Mouse (Mus musculus) liver, embryonic 12.5 days (tissue): Measurements from ENCODE around the gene 9230104L09Rik. TPM values are rescaled to one million over a fixed set of nuclear protein-coding genes. Genes with fewer than 3 reads are reported as not detected.

Experiments used
- ATAC-seq: fragments of 200-750 bp; cut with Nextera tagmentation; 2 replicates; pipeline ENCODE4 v1.8.0; 2017; ENCODE audit warnings: moderate number of reproducible peaks, mild to moderate bottlenecking, moderate library complexity
- H3K27ac ChIP-seq: fragments of 300-500 bp; sonication (generic); 2 replicates; pipeline ENCODE4 v1.5.1; 2016; ENCODE audit warnings: mild to moderate bottlenecking
- H3K27me3 ChIP-seq: fragments of 300-500 bp; sonication (generic); replicated peaks from 2 replicates; pipeline ENCODE4 v1.6.1; 2016; ENCODE audit warnings: mild to moderate bottlenecking, moderate library complexity
- H3K36me3 ChIP-seq: fragments of 300-500 bp; sonication (generic); 2 replicates; pipeline ENCODE4 v1.6.1; 2016; ENCODE audit warnings: mild to moderate bottlenecking, moderate library complexity
- H3K4me1 ChIP-seq: fragments of 300-500 bp; sonication (generic); 2 replicates; pipeline ENCODE4 v1.6.1; 2016
- H3K4me2 ChIP-seq: fragments of 300-500 bp; sonication (generic); 2 replicates; pipeline ENCODE4 v1.6.1; 2016; ENCODE audit warnings: mild to moderate bottlenecking, moderate library complexity
- H3K4me3 ChIP-seq: fragments of 300-500 bp; sonication (generic); 2 replicates; pipeline ENCODE4 v1.5.1; 2016; ENCODE audit warnings: mild to moderate bottlenecking, moderate library complexity
- H3K9ac ChIP-seq: fragments of 300-500 bp; sonication (generic); 2 replicates; pipeline ENCODE4 v1.6.1; 2016; ENCODE audit warnings: mild to moderate bottlenecking, moderate library complexity
- H3K9me3 ChIP-seq: fragments of 300-500 bp; sonication (generic); replicated peaks from 2 replicates; pipeline ENCODE4 v1.6.1; 2016; ENCODE audit warnings: mild to moderate bottlenecking, moderate library complexity
- WGBS: fragments of 180-500 bp; shearing (Covaris S2); methylation state at CpG from one replicate; pipeline ENCODE4 v1.1.7; 2016; ENCODE audit not compliant: insufficient replicate concordance; 5-methylcytosine and 5-hydroxymethylcytosine counted together
- polyA plus RNA-seq: library from polyadenylated mRNA; unstranded; fragments of >200 nt; fragmentation: Nextera tagmentation; extraction: Ambion mirVana; gene quantifications from 2 replicates; pipeline ENCODE4 v1.2.1, GENCODE M21; 2016

Gene 9230104L09Rik
- polyA plus RNA-seq, 1 experiment from 2014 or later: not detected

DNA sequence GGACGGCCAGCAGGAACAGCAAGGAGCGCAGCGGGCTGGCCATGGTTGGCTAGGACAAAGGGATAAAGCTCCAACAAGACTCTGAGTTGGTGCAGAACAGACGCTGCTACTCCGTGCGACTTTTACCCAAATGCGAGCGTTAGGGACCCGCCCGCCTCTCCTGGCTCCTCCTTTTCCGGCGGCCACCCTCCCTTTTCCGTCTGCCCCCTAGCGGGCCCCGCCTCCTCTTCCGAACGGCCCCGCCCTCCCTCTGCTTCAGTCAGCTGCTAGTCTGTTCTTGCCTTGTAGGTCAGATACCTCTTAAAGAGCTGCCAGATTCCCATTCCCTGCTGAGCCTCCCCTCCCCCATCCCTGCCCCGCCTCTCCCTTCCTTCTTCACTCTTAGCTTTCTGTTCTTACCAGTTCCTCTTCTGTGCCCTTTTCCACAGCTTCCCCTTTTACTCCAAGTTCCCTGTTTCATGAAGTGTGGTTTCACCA lies 10.5 kb upstream of the 9230104L09Rik start, which contains the start of gene Cst3:
TSS of gene Cst3 (minus strand) at position 358 of the 477 bp plus-strand sequence.
- H3K27ac ChIP-seq: peak within 1 kb of the TSS; percentile 86

DNA sequence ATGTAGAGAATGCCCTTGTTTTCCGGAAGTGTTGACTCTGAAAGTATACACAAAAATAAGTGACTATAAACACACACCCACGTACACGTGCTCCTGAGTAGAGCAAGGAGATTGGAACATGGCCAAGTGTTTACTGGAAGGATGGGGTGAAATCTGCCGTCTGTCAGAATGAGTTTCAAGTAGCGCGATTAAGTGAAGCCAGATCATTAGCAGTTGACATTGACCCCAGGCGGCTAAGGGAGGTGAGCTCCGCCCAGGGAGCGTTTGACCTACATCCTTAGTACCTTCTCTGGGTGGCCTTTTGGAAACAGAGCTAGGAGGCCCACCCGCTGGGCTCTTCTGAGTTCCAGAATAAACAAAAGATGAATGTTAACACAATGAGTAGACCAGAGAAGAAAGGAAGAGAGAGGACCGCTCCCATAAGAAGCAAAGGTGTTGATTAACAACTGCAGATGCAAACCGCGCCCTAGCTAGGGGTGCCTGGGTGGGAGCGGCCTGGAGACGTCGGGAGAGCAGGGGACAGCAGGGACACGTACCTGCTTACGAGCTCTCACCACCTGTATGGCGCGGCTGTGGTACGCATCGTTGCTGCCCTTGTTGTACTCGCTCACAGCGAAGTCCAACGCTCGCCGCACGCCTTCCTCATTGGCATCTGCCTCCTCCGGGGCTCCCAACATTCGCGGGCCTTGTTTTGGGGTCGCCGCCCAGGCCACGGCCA lies 9.9 kb upstream of the 9230104L09Rik start:
- Histone ChIP-seq H3K9me3 (no peaks in the 10 kb centered on the region), H3K27ac (peak overlapping the region; percentile 86), H3K27me3 (no peaks in the 10 kb centered on the region), H3K4me2 (peak overlapping the region; percentile 83), H3K36me3 (peaks cover 24% of the 10 kb centered on the region), H3K4me1 (peaks cover 41% of the 10 kb centered on the region), H3K4me3 (peak overlapping the region; percentile 81), H3K9ac (peak overlapping the region; percentile 77)
- ATAC-seq: peak; percentile 81
- under 1% methylated on average over 34 of the region's 34 CpGs for WGBS

More for the DNA sequence above, 10.5 kb upstream of the 9230104L09Rik start, which contains the start of gene Cst3:
- peak; percentile 97 for ATAC-seq
- H3K36me3 ChIP-seq: peaks cover 24% of the 10 kb centered on the region
- peak within 1 kb of the TSS; percentile 81 for H3K4me3 ChIP-seq
- H3K4me2 ChIP-seq: peak within 1 kb of the TSS; percentile 83
- under 1% methylated on average over 19 of the region's 19 CpGs for WGBS
- peaks cover 41% of the 10 kb centered on the region for H3K4me1 ChIP-seq
- peak within 1 kb of the TSS; percentile 77 for H3K9ac ChIP-seq
- no peaks in the 10 kb centered on the region for H3K9me3 ChIP-seq
- no peaks in the 10 kb centered on the region for H3K27me3 ChIP-seq

DNA sequence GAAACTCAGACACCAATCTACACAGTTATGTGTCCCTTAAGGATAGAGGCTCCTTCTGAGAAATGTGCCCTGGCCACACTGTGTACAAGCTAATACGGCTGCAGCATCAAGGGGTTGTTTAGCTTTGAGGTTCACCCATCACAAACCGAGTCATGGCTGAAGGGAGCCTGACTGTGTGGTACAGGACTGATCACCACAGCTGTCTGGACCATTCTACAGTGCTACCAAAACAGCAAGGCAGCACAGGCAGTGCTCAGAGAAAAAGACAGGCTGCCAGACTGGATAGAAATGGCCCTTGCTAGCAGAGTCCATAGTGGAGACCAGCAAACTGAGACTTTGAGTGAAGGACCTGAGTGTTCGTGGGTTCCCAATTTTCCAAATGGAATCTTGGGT lies 9.4 kb upstream of the 9230104L09Rik start:
- WGBS: 30% methylated on average over 3 of the region's 3 CpGs
- no peak for ATAC-seq
- Histone ChIP-seq H3K4me2 (peak overlapping the region; percentile 83), H3K9me3 (no peaks in the 10 kb centered on the region), H3K4me3 (peak overlapping the region; percentile 81), H3K36me3 (peaks cover 24% of the 10 kb centered on the region), H3K27me3 (no peaks in the 10 kb centered on the region), H3K27ac (no peak overlapping the region), H3K9ac (peak overlapping the region; percentile 77), H3K4me1 (peaks cover 41% of the 10 kb centered on the region)

DNA sequence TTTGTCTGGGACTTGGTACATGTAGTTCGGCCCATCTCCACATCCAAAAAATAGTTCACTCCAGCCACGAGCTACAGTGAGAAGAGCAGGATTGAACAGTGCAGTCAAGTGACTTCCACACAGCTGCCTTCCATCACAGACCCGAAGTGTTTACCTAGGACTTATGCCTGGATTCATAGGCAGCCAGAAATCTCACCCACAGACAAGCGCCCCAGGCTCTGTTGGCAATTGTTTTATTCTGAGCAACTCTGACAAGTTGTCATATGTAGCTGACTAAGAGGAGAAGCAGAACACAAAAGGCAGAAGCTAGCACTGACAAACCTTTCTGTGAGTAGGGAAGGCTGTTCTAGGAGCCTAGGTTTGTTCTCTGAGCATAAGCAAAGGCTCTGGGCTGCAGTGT lies 8.0 kb upstream of the 9230104L09Rik start:
- Histone ChIP-seq H3K36me3 (peaks cover 24% of the 10 kb centered on the region), H3K9ac (no peak overlapping the region), H3K9me3 (no peaks in the 10 kb centered on the region), H3K27me3 (no peaks in the 10 kb centered on the region), H3K27ac (no peak overlapping the region), H3K4me2 (0 out of 2 replicates have a peak overlapping the region, but pooled peaks have one; percentile 83), H3K4me3 (no peak overlapping the region), H3K4me1 (peaks cover 38% of the 10 kb centered on the region)
- 70% methylated on average over 4 of the region's 4 CpGs for WGBS
- no peak for ATAC-seq

DNA sequence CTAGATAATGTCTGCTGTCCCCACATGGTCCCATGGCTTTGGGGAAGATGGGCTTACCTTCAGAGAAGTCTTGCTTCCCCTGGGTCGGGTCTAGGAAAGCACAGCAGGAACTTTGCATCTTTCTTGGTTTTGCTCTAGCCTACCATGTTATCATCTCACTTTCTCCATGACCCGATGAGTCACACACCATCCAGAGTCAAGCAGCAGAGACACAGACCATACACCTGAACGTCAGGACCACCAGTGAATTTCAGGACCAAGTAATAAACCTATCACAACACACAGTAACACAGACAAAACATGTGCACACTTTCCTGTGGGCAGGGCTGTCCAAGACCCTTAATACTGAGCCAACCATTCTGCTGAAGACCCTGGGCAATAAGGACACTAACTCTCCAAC lies 5.7 kb upstream of the 9230104L09Rik start:
- WGBS: 59% methylated on average over 3 of the region's 3 CpGs
- ATAC-seq: no peak
- no peaks in the 10 kb centered on the region for H3K27me3 ChIP-seq
- H3K36me3 ChIP-seq: peaks cover 24% of the 10 kb centered on the region
- no peak overlapping the region for H3K4me3 ChIP-seq
- H3K4me1 ChIP-seq: peaks cover 23% of the 10 kb centered on the region
- no peak overlapping the region for H3K4me2 ChIP-seq
- H3K9ac ChIP-seq: no peak overlapping the region
- no peaks in the 10 kb centered on the region for H3K9me3 ChIP-seq
- H3K27ac ChIP-seq: no peak overlapping the region

DNA sequence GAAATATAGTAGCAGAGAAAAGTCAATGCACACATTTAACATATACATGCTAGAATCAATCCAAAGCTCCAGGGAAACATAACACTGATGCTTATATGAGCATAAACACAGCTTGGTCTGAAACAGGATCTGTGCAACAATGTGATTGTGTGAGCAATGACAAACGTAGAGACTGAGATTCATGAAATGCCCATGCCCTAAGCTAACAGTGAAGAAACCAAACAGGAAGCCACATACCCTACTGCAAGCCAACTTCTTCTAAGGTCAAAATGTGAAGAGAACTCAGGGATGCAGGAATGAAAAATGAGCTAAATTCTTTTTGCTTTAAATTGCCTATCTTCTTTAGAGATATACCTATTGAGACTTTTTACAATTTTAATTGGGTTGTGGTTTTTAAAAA lies 4.1 kb upstream of the 9230104L09Rik start:
- Histone ChIP-seq H3K27ac (no peak overlapping the region), H3K36me3 (peaks cover 24% of the 10 kb centered on the region)

DNA sequence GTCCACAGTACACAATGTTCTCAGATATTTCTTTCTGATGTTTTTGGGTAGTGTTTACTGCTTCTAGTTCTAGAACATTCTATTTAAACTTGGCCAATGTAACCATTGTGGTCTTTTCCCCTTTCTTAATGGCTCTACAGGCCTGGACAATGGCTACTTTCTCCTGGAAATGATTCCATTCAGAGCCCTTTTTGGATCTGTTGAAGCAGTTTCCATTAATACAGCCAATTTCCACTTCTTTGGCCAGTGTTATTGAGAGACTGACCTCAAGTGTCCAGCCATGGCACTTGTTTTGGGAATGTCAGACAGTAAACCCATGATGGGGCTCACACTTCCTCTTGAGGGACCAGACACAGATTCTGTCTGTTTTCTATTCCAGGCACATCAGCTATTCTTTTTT lies 3.1 kb downstream of the 9230104L09Rik start:
- Histone ChIP-seq H3K27ac (no peak overlapping the region), H3K4me1 (no peaks in the 10 kb centered on the region), H3K9me3 (no peaks in the 10 kb centered on the region), H3K4me2 (no peak overlapping the region), H3K4me3 (no peak overlapping the region), H3K9ac (no peak overlapping the region), H3K27me3 (no peaks in the 10 kb centered on the region), H3K36me3 (no peaks in the 10 kb centered on the region)
- ATAC-seq: no peak

More for the DNA sequence above, 4.1 kb upstream of the 9230104L09Rik start:
- Histone ChIP-seq H3K9ac (no peak overlapping the region), H3K9me3 (no peaks in the 10 kb centered on the region), H3K4me2 (no peak overlapping the region), H3K4me3 (no peak overlapping the region), H3K27me3 (no peaks in the 10 kb centered on the region), H3K4me1 (peaks cover 12% of the 10 kb centered on the region)
- ATAC-seq: no peak
- 26% methylated on average over 1 of the region's 1 CpGs for WGBS

DNA sequence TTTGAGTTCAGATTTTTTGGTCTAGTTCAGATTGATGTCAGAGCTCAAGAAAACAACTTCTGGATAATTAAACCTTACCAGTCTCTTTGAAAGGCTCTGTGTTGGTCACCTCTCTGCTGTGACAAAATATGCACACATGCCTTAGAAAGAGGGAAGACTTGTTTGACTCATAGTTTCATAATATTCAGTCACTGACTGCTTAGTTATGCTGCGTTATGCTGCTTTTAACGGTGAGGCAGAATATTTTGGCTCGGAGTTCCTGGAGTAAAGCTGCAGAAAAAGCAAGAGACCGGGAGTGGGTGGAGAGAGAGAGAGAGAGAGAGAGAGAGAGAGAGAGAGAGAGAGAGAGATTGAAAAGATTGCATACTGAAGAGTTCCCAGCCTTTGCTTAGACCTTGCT lies 3.8 kb downstream of the 9230104L09Rik start:
- H3K27ac ChIP-seq: no peak overlapping the region
- WGBS: 70% methylated on average over 4 of the region's 4 CpGs

DNA sequence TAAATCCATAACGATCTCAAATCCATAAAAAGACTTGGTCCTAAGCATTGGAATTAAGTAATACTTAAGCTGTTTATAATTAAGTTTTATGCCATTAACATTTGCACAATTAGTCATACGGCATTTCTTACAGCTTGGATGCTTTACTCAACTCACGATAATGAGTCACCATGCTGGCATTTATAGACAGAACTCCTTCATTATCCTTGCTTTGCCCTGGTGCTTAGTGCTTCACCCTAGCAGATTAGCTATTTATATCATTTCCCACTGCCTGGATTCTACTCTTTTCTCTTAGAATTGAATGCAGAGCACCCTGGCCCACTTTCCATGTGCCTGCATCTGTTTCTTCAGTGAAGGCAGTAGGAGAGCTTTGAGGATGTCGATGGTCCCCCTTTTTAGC lies 7.3 kb downstream of the 9230104L09Rik start:
- ATAC-seq: no peak
- Histone ChIP-seq H3K4me2 (no peak overlapping the region), H3K9me3 (no peaks in the 10 kb centered on the region), H3K4me3 (no peak overlapping the region), H3K4me1 (no peaks in the 10 kb centered on the region), H3K27me3 (no peaks in the 10 kb centered on the region), H3K27ac (no peak overlapping the region), H3K36me3 (no peaks in the 10 kb centered on the region), H3K9ac (no peak overlapping the region)
- 62% methylated on average over 4 of the region's 4 CpGs for WGBS

More for the DNA sequence above, 3.8 kb downstream of the 9230104L09Rik start:
- ATAC-seq: no peak
- no peaks in the 10 kb centered on the region for H3K9me3 ChIP-seq
- no peaks in the 10 kb centered on the region for H3K36me3 ChIP-seq
- H3K4me1 ChIP-seq: no peaks in the 10 kb centered on the region
- H3K9ac ChIP-seq: no peak overlapping the region
- H3K27me3 ChIP-seq: no peaks in the 10 kb centered on the region
- H3K4me3 ChIP-seq: no peak overlapping the region
- no peak overlapping the region for H3K4me2 ChIP-seq

DNA sequence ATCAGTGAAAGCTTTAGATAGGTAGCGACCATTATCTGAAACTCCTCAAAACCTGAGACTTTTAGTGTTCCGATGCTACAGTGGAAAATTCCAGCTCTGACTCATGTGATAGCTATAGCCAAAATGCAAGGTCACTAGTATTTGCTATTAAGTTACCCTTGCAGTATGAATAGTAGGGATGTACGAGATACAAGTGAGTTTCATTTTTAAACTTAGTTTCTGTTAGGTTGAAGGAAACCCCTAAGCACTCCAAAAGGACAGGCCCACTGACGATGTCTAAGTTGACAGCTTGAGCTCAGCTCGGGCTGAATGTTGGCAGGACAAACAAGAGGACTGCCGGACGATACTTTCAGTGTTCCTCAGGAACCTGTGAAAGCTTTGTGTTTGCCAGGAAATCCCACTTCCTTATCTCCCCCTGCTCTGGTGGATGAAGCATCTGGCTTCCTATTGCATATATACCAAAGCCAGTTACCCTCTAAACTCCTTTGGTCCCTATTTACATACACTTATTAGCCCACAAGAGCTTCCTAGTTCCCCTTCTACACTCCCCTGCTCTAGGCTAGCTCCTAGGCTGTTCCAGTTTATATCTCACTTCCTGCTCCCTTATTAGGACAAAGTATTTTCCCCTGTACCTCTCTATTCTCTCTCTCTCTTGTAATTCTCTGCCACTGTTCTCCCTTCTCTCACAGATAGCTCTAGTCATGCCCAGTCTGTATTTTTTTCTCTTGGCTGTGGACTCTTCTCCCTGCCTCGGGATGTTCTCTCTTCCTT lies 8.0 kb downstream of the 9230104L09Rik start:
- H3K4me2 ChIP-seq: 0 out of 2 replicates have a peak overlapping the region, but pooled peaks have one; percentile 7
- 32% methylated on average over 8 of the region's 8 CpGs for WGBS
- H3K27ac ChIP-seq: no peak overlapping the region
- H3K4me3 ChIP-seq: no peak overlapping the region
- no peak overlapping the region for H3K9ac ChIP-seq
- H3K4me1 ChIP-seq: no peaks in the 10 kb centered on the region
- no peaks in the 10 kb centered on the region for H3K9me3 ChIP-seq
- no peaks in the 10 kb centered on the region for H3K36me3 ChIP-seq
- H3K27me3 ChIP-seq: no peaks in the 10 kb centered on the region
- no peak for ATAC-seq

DNA sequence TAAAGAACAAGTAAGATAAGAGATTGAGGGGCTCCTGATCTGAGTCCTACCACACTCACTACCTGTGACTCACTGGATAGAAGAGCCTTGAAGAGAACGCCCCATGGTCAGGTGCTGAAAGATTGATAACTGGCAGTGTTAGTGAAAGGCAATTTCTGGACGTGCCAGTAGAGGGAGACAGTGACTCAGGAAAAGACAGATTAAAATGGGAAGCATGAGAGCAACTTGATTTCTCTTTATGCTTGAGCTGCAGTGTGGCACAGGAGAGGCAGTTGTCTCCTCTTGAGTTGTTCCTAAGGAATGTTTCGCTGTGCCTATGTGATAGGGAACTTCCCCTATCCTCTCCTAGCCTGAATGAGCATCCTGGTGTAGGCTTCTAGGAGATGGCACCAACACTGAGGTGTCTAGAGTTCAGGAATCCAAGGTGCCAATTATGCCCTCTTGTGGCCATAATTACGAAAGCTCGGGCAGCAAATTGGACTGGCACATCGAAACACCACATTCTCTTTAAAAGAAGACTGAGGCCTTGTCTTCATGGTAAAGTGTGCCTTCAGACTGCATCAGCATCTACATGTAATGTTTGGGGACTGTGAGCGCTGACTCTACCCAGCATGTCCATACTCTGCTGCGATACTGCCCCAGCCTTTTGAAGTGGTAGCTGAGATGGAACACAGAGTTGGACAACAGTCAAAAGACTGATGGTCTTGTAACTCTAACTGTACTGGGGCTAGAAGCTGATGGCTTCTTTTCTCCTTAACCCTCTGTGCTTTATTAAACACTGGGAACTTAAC lies 13.5 kb downstream of the 9230104L09Rik start:
- ATAC-seq: peak; percentile 70
- no peaks in the 10 kb centered on the region for H3K27me3 ChIP-seq
- H3K4me3 ChIP-seq: no peak overlapping the region
- H3K36me3 ChIP-seq: no peaks in the 10 kb centered on the region
- H3K9ac ChIP-seq: no peak overlapping the region
- no peak overlapping the region for H3K27ac ChIP-seq
- no peaks in the 10 kb centered on the region for H3K4me1 ChIP-seq
- 32% methylated on average over 8 of the region's 8 CpGs for WGBS
- no peak overlapping the region for H3K4me2 ChIP-seq
- H3K9me3 ChIP-seq: no peaks in the 10 kb centered on the region
